Mouse (Mus musculus) hindbrain, embryonic 15.5 days (tissue): ENCODE measurements around the gene Lin28a. TPM values are rescaled to one million over a fixed set of nuclear protein-coding genes. Genes with fewer than 3 reads are reported as not detected.

Experiments used
- ATAC-seq: fragments of 200-750 bp; cut with Nextera tagmentation; 2 replicates; pipeline ENCODE4 v1.8.0; 2017; ENCODE audit warnings: low read depth, moderate number of reproducible peaks, moderate TSS enrichment; ENCODE audit not compliant: low FRiP score
- H3K27ac ChIP-seq: fragments of 300-500 bp; sonication (generic); replicated peaks from 2 replicates; pipeline ENCODE4 v1.5.1; 2015; ENCODE audit warnings: mild to moderate bottlenecking, inconsistent platforms
- H3K27me3 ChIP-seq: fragments of 300-500 bp; sonication (generic); 2 replicates; pipeline ENCODE4 v1.6.1; 2015; ENCODE audit warnings: control low read depth, inconsistent platforms
- H3K36me3 ChIP-seq: fragments of 300-500 bp; sonication (generic); 2 replicates; pipeline ENCODE4 v1.6.1; 2015; ENCODE audit warnings: control low read depth, inconsistent platforms
- H3K4me1 ChIP-seq: fragments of 300-500 bp; sonication (generic); replicated peaks from 2 replicates; pipeline ENCODE4 v1.6.1; 2015; ENCODE audit warnings: control low read depth, inconsistent platforms
- H3K4me2 ChIP-seq: fragments of 300-500 bp; sonication (generic); 2 replicates; pipeline ENCODE4 v1.6.1; 2015; ENCODE audit warnings: moderate library complexity, mild to moderate bottlenecking, inconsistent platforms
- H3K4me3 ChIP-seq: fragments of 300-500 bp; sonication (generic); 2 replicates; pipeline ENCODE4 v1.5.1; 2015; ENCODE audit warnings: mild to moderate bottlenecking, inconsistent platforms
- H3K9ac ChIP-seq: fragments of 300-500 bp; sonication (generic); 2 replicates; pipeline ENCODE4 v1.6.1; 2015; ENCODE audit warnings: inconsistent platforms
- H3K9me3 ChIP-seq: fragments of 300-500 bp; sonication (generic); 2 replicates; pipeline ENCODE4 v1.6.1; 2016; ENCODE audit warnings: control low read depth, inconsistent platforms
- WGBS: fragments of 180-500 bp; shearing (Covaris S2); methylation state at CpG from one replicate; pipeline ENCODE4 v1.1.7; 2015; 5-methylcytosine and 5-hydroxymethylcytosine counted together
- polyA plus RNA-seq: library from polyadenylated mRNA; unstranded; fragments of >200 nt; fragmentation: Nextera tagmentation; extraction: Ambion mirVana; gene quantifications from 2 replicates; pipeline ENCODE4 v1.2.1, GENCODE M21; 2015

The Lin28a gene
- polyA plus RNA-seq, 1 experiment from 2014 or later = 0.22 TPM

DNA sequence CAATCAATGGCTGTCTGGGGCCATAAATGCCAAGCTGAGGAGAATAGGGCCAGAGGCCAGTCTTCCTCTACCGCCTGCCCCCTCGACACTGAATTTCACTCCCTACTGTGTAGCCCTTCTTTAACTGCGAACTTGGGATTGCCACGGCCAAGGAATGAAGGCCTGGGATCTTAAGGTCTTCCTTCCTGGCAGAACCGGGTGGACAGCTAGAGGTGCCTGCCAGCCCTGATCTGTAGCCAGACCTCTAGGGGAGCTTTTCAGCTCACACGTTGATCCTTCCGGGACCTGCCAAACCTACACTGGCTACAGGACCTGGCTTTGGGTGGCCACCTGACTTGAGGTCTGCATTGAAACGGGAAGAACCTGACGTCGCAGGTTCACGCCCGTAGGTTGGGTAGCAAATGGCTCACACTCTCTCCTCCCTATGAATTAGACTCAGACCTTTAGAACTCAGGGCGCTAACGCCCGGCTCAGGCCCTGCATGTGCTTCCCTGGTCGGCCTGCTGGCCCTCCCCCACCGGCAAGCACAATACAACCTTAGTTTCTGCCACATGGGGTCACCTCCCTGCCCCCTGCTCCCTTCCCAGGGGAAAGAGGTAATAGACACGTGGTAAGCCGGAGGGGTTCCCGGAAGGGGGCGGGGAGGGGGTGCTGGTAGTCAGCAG is 1.3 kb downstream of the Lin28a start:
- ATAC-seq = no peak
- Histone ChIP-seq H3K4me3 (peak overlapping the region; percentile 36), H3K4me1 (peaks cover 33% of the 10 kb centered on the region), H3K36me3 (no peaks in the 10 kb centered on the region), H3K27ac (no peak overlapping the region), H3K4me2 (peak overlapping the region; percentile 62), H3K9me3 (no peaks in the 10 kb centered on the region), H3K27me3 (peaks cover 25% of the 10 kb centered on the region), H3K9ac (no peak overlapping the region)
- WGBS = 3% methylated on average over 21 of the region's 21 CpGs

DNA sequence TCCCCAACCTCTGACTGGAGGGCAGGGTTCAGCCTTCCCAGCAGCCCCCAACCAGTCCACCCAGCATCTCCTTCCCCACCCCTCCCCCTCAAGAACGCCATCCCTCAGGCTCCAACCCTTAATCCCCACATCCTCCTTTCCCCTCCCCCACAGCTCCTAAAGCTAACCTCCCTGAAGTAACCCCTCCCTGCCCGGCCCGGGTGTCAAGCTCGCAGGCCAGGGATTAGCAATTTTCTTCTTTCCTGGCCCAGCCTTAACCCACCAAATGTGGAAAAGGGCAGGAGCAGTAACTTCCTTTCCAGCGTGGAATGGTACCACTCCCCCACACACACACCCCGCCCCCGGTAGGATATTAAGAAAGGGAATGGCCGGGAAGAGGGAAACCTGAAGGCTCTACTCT is 1.9 kb downstream of the Lin28a start:
- no peak for ATAC-seq
- Histone ChIP-seq H3K9ac (no peak overlapping the region), H3K4me3 (no peak overlapping the region), H3K27ac (no peak overlapping the region), H3K36me3 (no peaks in the 10 kb centered on the region), H3K4me2 (peak overlapping the region; percentile 62; the same call in 1 of the 2 replicates), H3K27me3 (peaks cover 25% of the 10 kb centered on the region), H3K4me1 (peaks cover 33% of the 10 kb centered on the region), H3K9me3 (no peaks in the 10 kb centered on the region)
- whole genome bisulfite sequencing = under 1% methylated on average over 8 of the region's 8 CpGs

DNA sequence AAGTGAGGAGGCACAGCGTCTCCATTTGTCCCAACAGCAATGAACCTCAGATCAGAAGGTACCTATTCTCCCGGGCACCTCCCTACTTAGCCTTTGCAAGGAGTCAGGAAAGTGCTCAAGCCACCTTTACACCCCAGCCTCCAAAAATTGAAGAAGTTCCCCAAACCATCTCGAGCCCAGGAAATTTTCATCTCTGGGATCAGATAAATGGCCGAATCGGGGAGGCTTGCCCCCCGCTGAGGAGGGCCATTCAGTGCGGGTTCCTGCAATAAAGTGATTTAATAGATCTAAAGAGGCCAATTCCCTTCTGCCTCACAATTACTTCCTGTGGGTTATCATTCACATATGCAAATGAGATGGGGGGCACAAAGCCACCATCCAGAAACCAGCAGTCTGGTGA is 2.4 kb downstream of the Lin28a start:
- H3K27me3 ChIP-seq = peaks cover 25% of the 10 kb centered on the region
- H3K36me3 ChIP-seq = no peaks in the 10 kb centered on the region
- H3K4me3 ChIP-seq = no peak overlapping the region
- H3K9me3 ChIP-seq = no peaks in the 10 kb centered on the region
- no peak for ATAC-seq
- H3K9ac ChIP-seq = no peak overlapping the region
- peaks cover 33% of the 10 kb centered on the region for H3K4me1 ChIP-seq
- H3K27ac ChIP-seq = no peak overlapping the region
- 3% methylated on average over 7 of the region's 7 CpGs for WGBS
- no peak overlapping the region for H3K4me2 ChIP-seq

DNA sequence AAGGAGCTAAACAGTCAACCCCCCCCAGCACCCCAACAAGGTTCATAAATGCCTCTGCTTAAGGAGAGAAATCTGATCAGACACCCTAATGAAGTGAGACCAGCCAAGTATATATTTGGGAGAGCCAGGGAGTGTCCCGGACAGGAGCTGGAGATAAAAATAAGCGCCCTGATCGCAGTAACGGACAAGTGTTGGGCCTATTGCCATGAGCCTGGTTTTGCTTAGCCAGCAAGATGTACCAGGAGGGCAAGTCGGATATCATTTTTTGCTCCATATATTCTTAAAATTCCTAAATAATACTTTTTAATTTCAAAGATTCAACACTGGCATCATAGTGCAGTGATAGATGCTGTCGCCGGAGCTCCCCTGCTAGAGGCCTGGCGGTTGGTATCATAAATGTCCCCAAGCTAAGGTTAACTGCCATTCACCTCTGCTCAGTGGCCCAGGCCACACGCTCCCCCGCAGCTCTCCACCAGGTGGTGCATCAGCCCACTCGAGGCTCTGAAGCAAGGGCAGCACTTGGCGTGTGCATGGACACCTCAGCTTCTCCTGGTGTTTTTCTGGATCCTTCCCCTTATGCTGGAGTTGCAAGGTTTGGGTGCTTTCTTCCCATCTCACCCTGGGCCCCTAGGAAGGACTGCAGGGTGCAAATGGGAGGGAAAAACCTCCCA is 5.6 kb downstream of the Lin28a start:
- no peaks in the 10 kb centered on the region for H3K36me3 ChIP-seq
- 49% methylated on average over 12 of the region's 12 CpGs for WGBS
- no peak overlapping the region for H3K4me2 ChIP-seq
- peaks cover 8% of the 10 kb centered on the region for H3K4me1 ChIP-seq
- H3K27ac ChIP-seq = no peak overlapping the region
- no peaks in the 10 kb centered on the region for H3K9me3 ChIP-seq
- no peak overlapping the region for H3K4me3 ChIP-seq
- peaks cover 12% of the 10 kb centered on the region for H3K27me3 ChIP-seq
- H3K9ac ChIP-seq = no peak overlapping the region
- ATAC-seq = no peak

DNA sequence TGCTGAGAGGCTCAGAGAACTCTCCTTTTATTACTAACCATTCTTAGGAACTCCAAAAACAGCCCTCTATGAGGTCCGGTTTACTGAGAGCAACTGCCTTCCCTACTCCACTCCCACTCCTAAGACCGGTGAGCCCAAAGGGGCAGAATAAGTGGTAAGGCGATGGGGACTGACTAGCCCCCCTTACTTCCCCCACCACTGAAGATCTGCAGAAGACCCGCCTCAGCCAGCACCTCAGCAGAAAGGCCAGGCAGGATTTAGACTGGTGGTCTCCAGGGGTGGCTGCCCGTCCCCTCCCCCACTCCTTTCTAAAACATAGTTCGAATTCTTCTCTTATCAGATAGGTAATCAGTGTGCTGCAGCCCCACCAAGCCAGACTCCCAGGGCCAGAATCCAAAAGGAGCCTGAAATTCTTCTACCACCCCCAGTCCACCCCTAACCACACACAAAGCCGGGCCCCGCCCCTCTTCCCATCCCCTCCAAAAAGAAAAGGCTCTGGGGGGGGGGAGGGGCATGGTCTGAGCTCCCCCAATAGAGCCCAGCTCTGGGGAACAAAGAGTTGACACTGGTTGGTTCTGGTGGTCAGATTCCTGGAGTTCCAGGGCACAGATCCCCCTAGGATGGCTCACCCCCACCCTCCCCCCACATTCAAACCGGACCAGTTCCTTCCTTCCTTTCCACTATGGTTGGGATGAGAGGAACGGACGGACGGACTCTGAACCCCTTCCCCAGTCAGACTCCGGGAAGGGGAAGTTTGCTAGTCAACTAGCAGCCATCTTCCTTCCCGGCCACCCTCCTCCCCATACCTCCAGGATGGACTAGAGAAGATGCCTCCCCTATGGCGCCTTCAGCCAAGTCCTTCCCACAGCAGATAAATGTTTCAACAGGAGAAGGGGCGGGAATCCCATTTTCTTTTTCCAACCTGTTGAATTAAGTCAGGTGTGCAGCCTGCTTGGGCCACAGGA is 6.9 kb downstream of the Lin28a start:
- no peak overlapping the region for H3K4me2 ChIP-seq
- no peak overlapping the region for H3K9ac ChIP-seq
- ATAC-seq = no peak
- H3K27ac ChIP-seq = no peak overlapping the region
- 6% methylated on average over 16 of the region's 16 CpGs for WGBS
- H3K4me1 ChIP-seq = no peaks in the 10 kb centered on the region
- H3K4me3 ChIP-seq = no peak overlapping the region
- no peaks in the 10 kb centered on the region for H3K36me3 ChIP-seq
- H3K27me3 ChIP-seq = peaks cover 3% of the 10 kb centered on the region; the same call in 1 of the 2 replicates
- no peaks in the 10 kb centered on the region for H3K9me3 ChIP-seq

DNA sequence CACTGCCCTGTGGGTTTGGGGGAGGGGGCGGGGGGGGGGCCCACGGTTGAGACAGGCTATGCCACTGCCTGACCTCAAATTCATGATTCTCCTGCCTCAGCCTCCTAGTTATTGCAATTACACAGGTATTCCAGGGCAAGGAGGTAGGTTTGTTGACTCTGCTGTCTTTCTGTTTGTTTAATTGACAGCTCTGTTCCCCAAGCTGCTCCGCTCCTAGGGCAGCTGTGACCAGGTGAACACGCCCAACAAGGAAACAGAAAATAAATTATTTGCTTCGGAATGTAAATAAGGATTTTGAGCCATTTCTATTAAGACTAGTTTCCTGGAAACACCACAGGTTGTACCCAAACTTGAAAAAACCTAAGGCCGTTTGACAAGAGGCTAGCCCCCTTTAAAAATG is 8.9 kb downstream of the Lin28a start:
- 68% methylated on average over 6 of the region's 6 CpGs for WGBS
- Histone ChIP-seq H3K36me3 (no peaks in the 10 kb centered on the region), H3K9me3 (no peaks in the 10 kb centered on the region), H3K4me2 (no peak overlapping the region), H3K27me3 (no peaks in the 10 kb centered on the region), H3K4me3 (no peak overlapping the region), H3K27ac (no peak overlapping the region), H3K9ac (no peak overlapping the region), H3K4me1 (no peaks in the 10 kb centered on the region)
- no peak for ATAC-seq

DNA sequence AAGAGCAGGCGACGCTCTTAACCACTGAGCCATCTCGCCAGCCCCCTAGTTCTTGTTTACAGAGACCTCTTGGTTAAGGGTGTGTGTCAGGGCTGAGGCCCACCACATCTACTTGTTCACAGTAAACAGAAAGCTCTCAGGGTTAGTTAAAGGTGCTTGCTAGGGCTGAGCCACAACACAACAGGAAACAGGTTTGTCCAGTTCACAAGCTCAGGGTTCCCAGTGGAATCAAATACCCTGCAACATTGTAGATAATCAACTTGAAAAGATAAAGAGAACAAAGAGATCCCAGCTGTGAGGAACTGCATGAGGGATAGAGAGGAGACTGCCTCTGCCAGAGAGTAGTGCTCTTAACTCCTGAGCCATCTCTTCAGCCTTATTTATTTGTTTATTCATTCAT is 11.8 kb downstream of the Lin28a start:
- no peaks in the 10 kb centered on the region for H3K27me3 ChIP-seq
- ATAC-seq = no peak
- H3K36me3 ChIP-seq = no peaks in the 10 kb centered on the region
- H3K4me1 ChIP-seq = no peaks in the 10 kb centered on the region
- H3K4me3 ChIP-seq = no peak overlapping the region
- H3K27ac ChIP-seq = no peak overlapping the region
- H3K9me3 ChIP-seq = no peaks in the 10 kb centered on the region
- WGBS = 91% methylated on average over 3 of the region's 3 CpGs
- no peak overlapping the region for H3K9ac ChIP-seq
- H3K4me2 ChIP-seq = no peak overlapping the region

DNA sequence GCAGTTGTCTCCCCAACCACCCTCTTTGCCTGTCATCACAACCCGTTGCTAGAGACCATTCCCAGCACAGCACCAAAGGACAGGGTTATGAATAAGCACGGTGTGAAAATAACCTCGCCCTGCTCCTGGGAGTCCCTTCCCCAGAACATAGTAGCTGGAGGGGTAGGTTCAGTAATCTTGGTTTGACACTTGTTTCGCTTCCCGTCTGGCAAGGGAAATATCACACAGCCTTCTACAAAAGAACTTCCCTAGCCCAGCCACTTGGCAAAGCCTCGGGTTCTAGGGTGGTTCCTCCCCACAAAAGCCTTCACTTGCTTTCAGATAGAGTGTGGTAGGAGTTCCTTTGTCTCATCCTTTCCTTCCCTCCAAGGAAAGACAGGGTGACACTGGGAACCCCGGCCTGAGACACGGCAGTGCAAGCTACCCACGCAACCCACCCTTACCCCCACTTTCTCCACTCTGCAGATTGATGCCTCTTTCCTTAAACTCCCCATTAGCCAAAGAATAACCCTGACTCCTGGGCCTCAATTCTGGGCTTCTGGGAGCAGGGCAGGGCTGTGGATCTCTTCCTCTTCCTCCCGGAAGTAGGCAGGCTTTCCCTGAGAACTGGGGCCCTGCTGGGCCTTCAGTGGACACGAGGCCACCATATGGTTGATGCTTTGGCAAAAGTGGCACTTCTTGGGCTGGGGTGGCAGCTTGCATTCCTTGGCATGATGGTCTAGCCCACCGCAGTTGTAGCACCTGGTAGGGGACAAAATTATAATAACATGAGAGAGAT is 12.9 kb downstream of the Lin28a start:
- Histone ChIP-seq H3K27ac (no peak overlapping the region), H3K4me2 (no peak overlapping the region), H3K9me3 (no peaks in the 10 kb centered on the region), H3K4me1 (no peaks in the 10 kb centered on the region), H3K27me3 (no peaks in the 10 kb centered on the region), H3K36me3 (no peaks in the 10 kb centered on the region), H3K9ac (no peak overlapping the region), H3K4me3 (no peak overlapping the region)
- WGBS = 85% methylated on average over 12 of the region's 12 CpGs
- no peak for ATAC-seq

DNA sequence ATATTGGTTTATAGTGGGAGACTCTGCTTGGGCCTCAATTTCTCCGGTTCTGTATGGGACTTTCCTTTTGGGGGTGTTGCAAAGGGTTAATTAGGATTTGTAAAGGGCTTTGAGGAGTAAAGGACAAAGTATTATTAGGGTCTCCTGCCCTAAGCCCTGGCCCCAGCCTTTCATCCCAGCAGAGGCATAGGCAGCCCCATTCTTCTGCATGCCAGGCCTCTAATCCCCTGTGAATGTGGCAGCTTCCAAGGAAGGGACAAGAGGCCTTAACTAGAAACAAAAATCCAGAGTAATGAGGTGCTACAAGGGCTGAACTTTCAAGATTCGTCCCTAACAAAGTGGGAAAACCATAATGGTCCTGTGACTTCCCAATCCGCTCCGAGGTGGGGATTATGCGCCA is 15.7 kb downstream of the Lin28a start:
- Histone ChIP-seq H3K4me1 (peaks cover 10% of the 10 kb centered on the region), H3K9ac (no peak overlapping the region), H3K27me3 (no peaks in the 10 kb centered on the region), H3K36me3 (no peaks in the 10 kb centered on the region), H3K9me3 (no peaks in the 10 kb centered on the region), H3K4me2 (no peak overlapping the region), H3K4me3 (no peak overlapping the region), H3K27ac (no peak overlapping the region)
- 50% methylated on average over 5 of the region's 5 CpGs for WGBS
- no peak for ATAC-seq

DNA sequence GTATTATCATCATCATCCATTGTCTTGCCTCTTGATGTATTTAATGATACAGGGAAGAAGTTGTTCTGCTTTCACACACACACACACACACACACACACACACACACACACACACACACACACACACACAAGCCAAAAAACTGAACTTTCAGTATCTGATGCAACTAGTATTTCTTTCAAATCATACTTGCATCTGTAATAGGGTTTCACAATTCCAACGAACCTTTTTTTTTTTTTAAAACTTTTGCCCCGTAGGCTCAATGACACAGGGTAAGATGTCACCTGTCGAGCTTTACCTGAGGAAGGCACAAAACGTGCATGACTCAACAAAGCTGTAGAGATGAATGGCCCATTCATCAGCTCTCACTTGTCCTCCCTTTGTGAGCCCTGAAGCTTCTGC is 16.4 kb downstream of the Lin28a start:
- Histone ChIP-seq H3K4me3 (no peak overlapping the region), H3K36me3 (no peaks in the 10 kb centered on the region), H3K27me3 (no peaks in the 10 kb centered on the region), H3K4me2 (no peak overlapping the region), H3K9ac (no peak overlapping the region), H3K9me3 (no peaks in the 10 kb centered on the region), H3K4me1 (peaks cover 10% of the 10 kb centered on the region), H3K27ac (no peak overlapping the region)
- ATAC-seq = no peak
- WGBS = 60% methylated on average over 4 of the region's 4 CpGs

DNA sequence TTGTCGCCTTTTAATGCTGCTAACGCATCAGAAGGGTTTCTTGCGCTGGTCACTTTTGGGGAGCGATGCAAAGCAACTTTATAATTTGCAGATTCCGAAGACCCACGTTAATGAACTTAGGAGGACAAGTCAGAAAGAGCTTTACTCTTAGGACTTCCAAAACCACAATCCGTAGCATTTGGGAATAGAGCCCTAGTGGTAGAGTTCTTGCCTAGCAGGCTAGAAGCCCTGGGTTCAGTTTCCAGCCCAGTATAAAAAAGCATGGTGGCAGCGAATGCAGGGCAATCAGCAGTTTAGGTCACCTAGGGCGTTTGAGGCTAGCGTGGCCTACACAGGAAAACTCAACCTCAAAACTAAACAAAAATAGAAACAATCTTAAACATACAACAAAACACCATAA is 16.9 kb downstream of the Lin28a start:
- H3K4me1 ChIP-seq = peaks cover 10% of the 10 kb centered on the region
- H3K4me3 ChIP-seq = no peak overlapping the region
- no peak for ATAC-seq
- H3K27ac ChIP-seq = no peak overlapping the region
- no peak overlapping the region for H3K9ac ChIP-seq
- H3K9me3 ChIP-seq = no peaks in the 10 kb centered on the region
- no peak overlapping the region for H3K4me2 ChIP-seq
- H3K36me3 ChIP-seq = no peaks in the 10 kb centered on the region
- H3K27me3 ChIP-seq = no peaks in the 10 kb centered on the region
- WGBS = 44% methylated on average over 10 of the region's 10 CpGs
